Mouse (Mus musculus): Measurements from ENCODE around the gene Rab17.

- TF ChIP-seq CTCF (IDR thresholded peaks at IDR 0.05; ENCODE audit: low read depth, low read length) (no peak), POLR2A (IDR thresholded peaks at IDR 0.05; ENCODE audit: extremely low read depth, insufficient read depth, low read length) (no peak)
Measured at GRCm38 (mm10) chr1:90981346-90981745, 11.9 kb upstream of the Rab17 start.

Data from liver, adult 2 months (tissue).